Mouse (Mus musculus): ENCODE measurements around the gene Mrps5.

Mrps5 gene

DNA sequence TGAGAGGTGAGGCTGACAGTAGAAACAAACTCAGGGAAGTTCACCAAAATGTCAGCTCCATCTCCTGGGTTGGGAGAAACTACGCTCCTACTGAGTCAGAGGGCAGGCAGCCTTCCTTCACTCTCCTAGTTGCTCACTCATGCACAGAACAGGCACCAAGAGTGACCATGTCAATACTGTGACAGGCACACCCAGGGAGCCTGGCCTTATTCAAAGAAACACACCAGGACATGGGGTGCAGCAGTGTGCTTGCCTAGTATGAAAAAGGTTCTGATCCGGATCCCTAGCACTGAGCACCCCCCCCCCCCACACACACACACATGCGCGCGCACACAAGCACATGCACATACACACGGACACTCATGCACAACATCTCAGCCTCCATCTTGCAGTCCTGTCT, 61.1 kb downstream of the Mrps5 start:
- ChIA-PET CTCF (no interaction called here), POLR2A (no interaction called here)

- ChIA-PET POLR2A (interaction anchor here in 2 of 4 experiments (0.9 to 1.4 kb wide), 5 partner anchors 16 to 106 kb away, joined by 3 to 4 read pairs (median 3); no protein-coding TSS in a partner anchor), CTCF (interaction anchor here in 1 of 4 experiments (1.0 kb wide), 1 partner anchor 34 kb away, joined by 3 read pairs; no protein-coding TSS in a partner anchor)
Observed at GRCm38 (mm10) chr2:127649921-127650320, 62.9 kb downstream of the Mrps5 start.

- CTCF ChIA-PET, result no interaction called here
Observed at GRCm38 (mm10) chr2:127651601-127652000, 64.6 kb downstream of the Mrps5 start.

GRCm38 (mm10) chr2:127652335-127652734, 65.3 kb downstream of the Mrps5 start:
- ChIA-PET POLR2A (no interaction called here), CTCF (interaction anchor here in 1 of 4 experiments (0.5 kb wide), 1 partner anchor 411 kb away, joined by 3 read pairs; no protein-coding TSS in a partner anchor)

More at GRCm38 (mm10) chr2:127651601-127652000, 64.6 kb downstream of the Mrps5 start:
- POLR2A ChIA-PET, result no interaction called here

GRCm38 (mm10) chr2:127652805-127653204, 65.8 kb downstream of the Mrps5 start:
- POLR2A ChIA-PET, result no interaction called here
- CTCF ChIA-PET, result interaction anchor here in 1 of 4 experiments (0.5 kb wide), 1 partner anchor 410 kb away, joined by 3 read pairs; no protein-coding TSS in a partner anchor

DNA sequence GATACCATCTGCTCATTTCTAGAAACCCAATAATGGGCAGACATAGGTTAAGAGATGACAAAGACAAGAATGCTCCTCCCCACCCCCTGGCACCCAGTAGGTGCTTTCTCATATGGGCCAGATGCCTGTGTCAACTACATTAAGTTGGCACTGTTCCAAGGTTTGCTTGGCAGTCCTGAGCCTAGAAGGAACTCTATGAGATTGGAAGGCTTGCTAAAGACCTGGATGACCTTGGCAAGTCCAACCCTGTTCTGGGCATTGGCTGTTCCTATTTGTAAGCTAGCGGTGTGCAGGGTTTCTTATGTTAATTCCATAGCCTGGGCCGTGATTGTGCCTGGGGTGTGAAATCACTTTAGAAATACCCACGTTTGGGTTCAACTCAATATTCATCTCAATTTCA, 67.8 kb downstream of the Mrps5 start:
- POLR2A ChIA-PET, result interaction anchor here in 1 of 4 experiments (1.0 to 2.2 kb wide), 2 partner anchors 9 to 68 kb away, joined by 3 to 10 read pairs; partner anchors contain the start of genes Mrps5 and Zfp661

DNA sequence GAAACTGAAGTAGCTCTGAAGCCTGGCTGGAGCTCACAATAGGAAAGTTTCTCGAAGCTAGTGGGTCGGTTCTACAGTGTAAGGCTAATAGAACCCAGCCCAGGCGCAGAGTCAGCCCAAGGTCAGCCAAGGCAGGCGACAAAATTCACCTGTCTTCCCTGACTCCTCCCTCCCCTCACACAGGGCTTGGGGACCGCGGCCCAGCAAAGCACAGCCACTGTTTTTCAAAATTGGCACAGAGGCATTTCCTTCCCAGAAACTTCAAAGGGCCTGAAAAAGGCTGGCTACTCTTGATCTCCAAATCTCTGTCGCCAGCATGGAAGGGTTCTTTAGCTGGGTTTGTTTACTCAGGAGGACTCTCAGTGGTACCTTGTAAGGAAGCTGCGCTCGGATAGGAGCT, 68.4 kb downstream of the Mrps5 start:
- POLR2A ChIA-PET, result interaction anchor here in 3 of 4 experiments (0.7 to 2.2 kb wide), 11 partner anchors 10 to 1556 kb away, joined by 3 to 11 read pairs (median 4); partner anchors contain the start of genes Mrps5 (in 1 of the 3) and Zfp661 (in 1 of the 3)
- CTCF ChIA-PET, result interaction anchor here in 3 of 4 experiments (0.6 to 1.7 kb wide), 7 partner anchors 28 to 1162 kb away, joined by 3 to 6 read pairs (median 3); partner anchors contain the start of gene Adra2b (in 1 of the 3)

More for the DNA sequence above, 67.8 kb downstream of the Mrps5 start:
- CTCF ChIA-PET, result interaction anchor here in 3 of 4 experiments (1.1 to 1.7 kb wide), 5 partner anchors 29 to 292 kb away, joined by 3 to 4 read pairs (median 3); partner anchors contain the start of gene Adra2b (in 1 of the 3)

- POLR2A ChIA-PET, result interaction anchor here in 3 of 4 experiments (0.8 to 2.2 kb wide), 8 partner anchors 10 to 404 kb away, joined by 3 to 11 read pairs (median 5); no protein-coding TSS in a partner anchor
- CTCF ChIA-PET, result interaction anchor here in 3 of 4 experiments (1.1 to 1.7 kb wide), 5 partner anchors 27 to 155 kb away, joined by 3 to 6 read pairs (median 3); no protein-coding TSS in a partner anchor
Observed at GRCm38 (mm10) chr2:127656086-127656720, 69.2 kb downstream of the Mrps5 start, which contains the start of gene Mal. TSS of gene Mal (minus strand) at chr2:127656695.

Measured in embryonic stem cell, embryonic (primary cell).